Mouse (Mus musculus) C2C12 (cell line): ENCODE measurements around the gene Mrps18a.

Experiments
- CEBPB ChIP-seq: IDR thresholded peaks from one replicate; pipeline ENCODE4 v1.6.1; 2011; ENCODE audit warnings: low read depth, mild to moderate bottlenecking, control low read depth, moderate library complexity
- CTCF ChIP-seq: IDR thresholded peaks from one replicate; pipeline ENCODE4 v1.5.1; 2011; ENCODE audit not compliant: control insufficient read depth, insufficient read depth, insufficient read length
- FOSL1 ChIP-seq: IDR thresholded peaks from one replicate; pipeline ENCODE4 v1.8.0; 2011; ENCODE audit warnings: mild to moderate bottlenecking, low read length; ENCODE audit not compliant: poor library complexity, insufficient read depth, severe bottlenecking
- MAX ChIP-seq: IDR thresholded peaks from one replicate; pipeline ENCODE4 v1.6.1; 2011; ENCODE audit warnings: mild to moderate bottlenecking, control low read depth
- MYOD1 ChIP-seq: IDR thresholded peaks from one replicate; pipeline ENCODE4 v1.6.1; 2011; ENCODE audit warnings: low read depth; ENCODE audit not compliant: control insufficient read depth, insufficient read length
- MYOG ChIP-seq: IDR thresholded peaks from one replicate; pipeline ENCODE4 v1.6.1; 2011; ENCODE audit not compliant: control insufficient read depth, insufficient read length; ENCODE audit errors: extremely low read depth
- USF1 ChIP-seq: IDR thresholded peaks from one replicate; pipeline ENCODE4 v1.6.1; 2011; ENCODE audit warnings: low read depth, mild to moderate bottlenecking, control low read depth, moderate library complexity

GRCm38 (mm10) chr17:46074398-46075115, 36.2 kb upstream of the Mrps18a start:
- TF ChIP-seq CTCF (no peak), MAX (no peak), USF1 (no peak), MYOG (no peak), FOSL1 (no peak), CEBPB (no peak), MYOD1 (no peak)
